Mouse (Mus musculus): ENCODE results near the gene Tmem206.

Tmem206 gene

DNA sequence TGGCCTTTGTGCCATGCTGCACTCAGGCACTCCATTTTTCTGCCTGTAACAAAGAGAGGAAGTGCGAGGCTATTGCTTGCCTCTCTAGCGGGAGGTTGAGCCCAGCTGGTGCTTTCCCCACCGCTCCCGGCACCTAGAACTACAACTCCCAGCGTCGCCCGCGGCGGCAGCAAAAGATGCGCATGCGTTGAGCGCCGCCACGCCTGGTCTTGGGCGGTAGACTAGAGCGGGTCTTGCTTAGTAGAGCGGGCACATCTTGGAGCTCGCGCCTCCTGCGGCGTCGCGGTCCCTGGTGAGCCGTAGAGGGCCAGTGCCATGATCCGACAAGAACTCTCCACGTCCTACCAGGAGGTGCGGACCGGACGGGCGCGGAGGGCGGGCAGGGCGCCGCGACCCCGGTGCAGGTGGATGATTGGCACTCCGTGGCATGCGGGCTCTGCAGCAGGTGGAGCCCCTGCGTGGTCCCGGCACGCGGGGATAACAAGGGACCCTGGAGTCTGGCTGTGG, at the start of gene Tmem206:
Gene Tmem206, plus strand, starts transcription at position 187 of the 507 bp plus-strand sequence.
- peak; percentile 90 to 91 for DNase-seq (ENCODE audit: low spot score in 2 of 2)

DNA sequence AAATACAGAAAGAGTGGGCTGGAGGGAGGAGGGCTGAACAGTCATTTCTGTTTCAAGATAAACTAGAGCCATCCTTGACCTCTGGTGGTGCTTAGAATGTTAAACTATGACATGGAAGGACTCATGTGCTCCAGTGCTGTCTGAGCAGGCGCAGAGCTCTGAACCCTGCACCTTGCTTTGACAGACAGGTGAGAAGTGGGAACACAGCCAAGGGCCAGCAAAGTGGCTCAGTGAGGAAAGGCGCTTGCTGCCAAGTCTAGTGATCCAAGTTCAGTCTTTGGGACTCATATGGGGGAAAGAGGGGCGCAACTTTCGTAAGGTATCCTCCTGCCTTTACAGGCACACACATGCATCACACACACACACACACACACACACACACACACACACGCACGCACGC, 49.5 kb upstream of the Tmem206 start:
- no peak for DNase-seq (ENCODE audit: low spot score in 2 of 2)

DNA sequence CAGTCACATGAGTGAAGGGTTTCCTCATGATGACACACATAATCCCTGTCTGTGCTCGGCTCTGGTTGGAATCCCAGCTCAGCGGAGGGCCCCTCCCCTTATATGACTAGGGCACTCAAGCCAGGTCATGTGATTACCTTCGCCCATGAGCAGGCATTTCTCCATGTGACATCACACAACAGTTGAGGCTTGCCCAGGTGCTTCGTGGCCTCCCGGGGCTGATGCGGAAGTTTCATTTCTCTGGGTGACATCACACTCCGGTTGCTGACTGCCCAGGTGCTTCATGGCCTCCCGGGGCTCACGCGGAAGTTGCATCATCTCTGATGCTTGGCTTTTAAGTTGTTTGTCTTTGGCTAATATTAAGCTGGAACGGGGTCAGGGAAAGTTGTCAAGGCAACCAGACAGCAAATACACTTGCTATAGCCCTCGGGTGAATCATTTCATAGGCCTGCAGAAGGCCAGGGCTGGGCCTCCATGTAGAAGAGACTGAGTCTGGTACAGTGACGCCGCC, 48.1 kb upstream of the Tmem206 start:
- DNase-seq (ENCODE audit: low spot score in 2 of 2) = no peak

DNA sequence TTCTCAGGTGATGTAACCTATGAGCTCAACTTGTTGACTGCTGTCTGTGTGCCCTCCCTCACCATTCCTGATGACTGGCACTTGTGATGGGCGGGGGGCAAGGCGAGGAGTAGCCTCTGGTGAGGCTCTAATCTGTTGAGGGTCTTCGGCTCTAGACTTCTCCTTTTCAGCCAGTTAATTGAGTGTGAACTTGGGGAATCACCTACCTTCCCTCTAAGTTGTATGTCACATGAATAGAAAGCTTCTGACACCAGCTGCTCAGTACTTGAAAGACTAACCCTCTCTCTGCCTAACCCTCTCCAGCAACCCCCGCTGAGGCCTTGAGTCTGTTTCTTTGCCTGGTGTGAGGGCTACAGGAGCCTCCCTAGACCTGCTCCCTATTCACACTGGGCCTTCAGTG, 47.4 kb upstream of the Tmem206 start:
- DNase-seq (ENCODE audit: low spot score in 2 of 2) = no peak

DNA sequence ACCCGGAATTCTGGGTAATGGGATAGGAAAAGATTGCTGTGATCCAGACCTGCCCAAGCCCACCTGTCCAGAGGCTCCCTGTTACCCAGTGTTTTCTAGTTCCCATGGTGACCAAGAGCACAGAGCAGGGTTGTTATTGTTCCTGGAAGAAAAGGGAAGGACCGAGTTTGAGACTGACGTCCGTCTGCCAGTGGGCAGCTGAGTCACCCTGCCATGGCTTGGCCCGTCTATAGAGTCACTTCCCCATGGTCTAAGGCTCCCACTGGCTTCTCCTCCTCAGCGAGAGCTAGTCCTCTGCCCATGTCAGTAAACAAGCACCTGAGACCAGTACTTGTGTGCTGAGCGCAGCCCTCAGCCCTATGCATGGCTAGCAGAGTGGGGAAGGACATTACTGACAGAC, 44.5 kb upstream of the Tmem206 start:
- DNase-seq (ENCODE audit: low spot score in 2 of 2) = no peak

DNA sequence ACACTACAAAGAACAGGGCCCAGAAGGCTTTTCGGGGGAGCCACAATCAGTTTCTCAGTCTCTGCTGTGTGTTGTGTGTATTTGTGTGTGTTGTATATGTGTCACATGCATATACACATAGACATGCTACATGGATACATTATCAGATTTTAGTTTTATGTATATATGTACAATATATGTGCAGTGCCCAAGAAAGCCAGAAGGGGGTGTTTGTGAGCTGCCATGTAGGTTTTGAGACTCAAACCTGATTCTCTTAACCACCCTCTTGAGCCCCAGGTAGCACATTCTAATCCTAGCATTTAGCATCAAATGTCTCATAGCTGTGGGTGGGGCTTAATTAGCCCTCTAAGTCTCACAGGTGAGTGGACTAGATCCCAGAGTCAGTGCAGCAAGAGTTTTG, 43.4 kb upstream of the Tmem206 start:
- no peak for DNase-seq (ENCODE audit: low spot score in 2 of 2)

DNA sequence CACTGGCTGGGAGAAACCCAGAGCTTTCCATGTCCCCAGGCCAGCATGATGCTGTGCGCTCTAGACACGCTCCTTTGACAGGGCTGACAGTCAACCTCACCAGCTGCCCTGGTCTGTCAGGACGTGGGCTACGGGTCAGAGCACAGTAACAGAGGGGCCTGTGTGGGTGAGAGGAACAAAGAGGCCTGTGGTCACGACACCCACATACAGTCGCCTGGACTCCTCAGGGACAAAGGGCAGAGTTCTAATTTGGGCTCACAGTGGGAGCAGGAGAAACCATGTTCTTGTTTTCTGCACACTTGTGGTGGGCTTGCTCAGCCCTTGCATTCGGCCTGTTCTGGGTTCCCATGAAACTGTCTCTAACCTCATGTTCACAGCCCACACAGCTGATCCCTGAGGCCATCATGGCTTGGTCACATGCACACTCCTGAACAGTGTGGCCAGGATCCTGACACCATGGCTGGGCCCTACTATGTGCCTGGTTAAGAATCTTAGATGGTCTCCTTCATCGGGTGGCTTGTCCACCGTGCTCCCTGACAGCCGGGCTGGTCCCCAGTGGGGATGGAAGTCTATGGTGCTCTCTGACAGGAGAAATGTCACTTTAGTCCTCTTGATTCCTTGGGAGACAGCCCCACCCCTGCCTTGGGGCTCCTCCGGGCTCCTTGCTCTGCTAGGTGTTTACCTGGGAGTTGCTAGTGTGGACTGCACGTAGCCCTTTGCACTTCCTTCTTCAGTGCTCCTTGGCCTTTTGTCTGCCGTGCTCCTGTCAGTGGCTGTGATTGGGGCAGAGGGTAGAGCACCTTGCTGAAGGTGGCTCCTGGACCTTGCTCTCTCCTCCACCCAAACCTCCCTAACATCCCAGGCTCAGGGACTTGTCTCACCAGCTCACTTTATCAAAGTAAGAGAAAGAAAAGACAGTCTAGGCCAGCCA, 42.3 kb upstream of the Tmem206 start:
- no peak for DNase-seq (ENCODE audit: low spot score in 2 of 2)

DNA sequence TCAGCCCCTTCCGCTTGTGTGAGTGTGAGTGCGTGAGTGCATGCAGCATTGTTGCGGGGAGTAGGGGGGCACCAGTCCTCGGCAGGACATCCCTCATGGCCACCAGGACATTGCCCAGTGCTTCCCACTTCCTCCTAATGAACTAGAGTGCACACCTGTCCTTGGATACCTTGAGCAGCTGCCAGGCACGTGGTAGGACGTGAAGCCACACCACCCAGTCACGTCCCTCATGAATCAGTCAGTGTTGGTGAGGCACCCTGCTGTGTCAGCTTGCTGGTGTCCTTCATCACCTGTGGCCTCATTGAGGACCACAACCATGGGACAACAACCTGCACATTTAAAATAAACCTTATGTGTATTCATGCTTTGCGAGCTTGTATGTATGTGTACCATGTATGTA, 41.2 kb upstream of the Tmem206 start:
- DNase-seq (ENCODE audit: low spot score in 2 of 2) = no peak

DNA sequence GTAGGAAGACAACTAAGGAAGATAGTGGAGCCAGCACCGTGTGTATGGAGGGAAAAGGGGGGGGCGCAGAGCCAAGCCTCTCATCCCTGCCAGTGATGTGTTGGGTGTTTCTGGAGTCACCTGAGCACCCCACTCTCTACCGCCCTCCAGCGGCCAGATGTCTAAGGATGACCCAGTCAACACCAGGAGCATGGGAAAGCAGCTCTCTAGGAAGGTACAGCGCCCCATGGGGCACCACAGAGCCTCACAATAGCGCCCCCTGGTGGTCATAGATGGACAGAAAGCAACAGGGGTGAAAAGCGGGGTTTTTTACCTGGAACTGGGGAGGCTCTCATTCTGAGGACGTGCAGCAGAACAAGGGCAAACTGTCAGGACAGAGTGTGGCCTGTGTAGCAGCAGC, 37.0 kb upstream of the Tmem206 start:
- no peak for DNase-seq (ENCODE audit: low spot score in 2 of 2)

DNA sequence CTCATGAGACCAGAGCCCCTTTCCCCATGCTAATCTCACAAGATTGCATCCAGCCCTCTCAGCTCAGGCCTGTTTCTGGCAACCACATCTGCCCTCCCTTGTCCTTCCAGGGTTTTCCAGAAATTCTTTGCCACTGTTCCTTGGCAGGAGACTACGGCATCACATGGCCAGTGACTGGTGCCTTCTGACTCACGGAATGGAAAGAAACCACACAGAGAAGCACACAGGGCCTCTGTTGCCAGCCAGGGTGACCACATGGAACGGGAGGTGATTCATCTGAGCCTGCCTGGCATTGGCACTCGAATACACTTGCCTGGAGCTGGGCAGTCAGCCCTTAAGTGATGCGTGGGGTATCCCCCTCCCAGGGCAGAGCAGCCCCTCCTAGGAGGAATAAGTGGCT, 33.4 kb upstream of the Tmem206 start:
- peak; percentile 57 to 66 for DNase-seq (ENCODE audit: low spot score in 2 of 2)

DNA sequence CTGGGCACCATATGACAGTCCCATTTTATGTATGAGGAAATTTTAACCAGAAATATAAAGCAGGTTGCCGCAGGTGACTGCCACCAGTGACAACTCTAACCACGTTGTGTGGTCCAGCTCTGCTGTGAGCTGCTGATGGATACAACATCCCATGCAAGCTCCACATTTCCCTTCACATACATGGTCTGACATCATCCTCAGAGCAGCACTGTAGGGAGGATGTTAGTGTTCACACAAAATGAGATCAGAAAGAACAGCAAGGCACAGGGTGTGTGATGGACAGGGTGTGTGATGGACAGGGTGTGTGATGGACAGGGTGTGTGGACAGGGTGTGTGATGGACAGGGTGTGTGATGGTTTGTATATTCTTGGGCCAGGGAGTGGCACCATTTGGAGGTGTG, 32.7 kb upstream of the Tmem206 start:
- no peak for DNase-seq (ENCODE audit: low spot score in 2 of 2)

DNA sequence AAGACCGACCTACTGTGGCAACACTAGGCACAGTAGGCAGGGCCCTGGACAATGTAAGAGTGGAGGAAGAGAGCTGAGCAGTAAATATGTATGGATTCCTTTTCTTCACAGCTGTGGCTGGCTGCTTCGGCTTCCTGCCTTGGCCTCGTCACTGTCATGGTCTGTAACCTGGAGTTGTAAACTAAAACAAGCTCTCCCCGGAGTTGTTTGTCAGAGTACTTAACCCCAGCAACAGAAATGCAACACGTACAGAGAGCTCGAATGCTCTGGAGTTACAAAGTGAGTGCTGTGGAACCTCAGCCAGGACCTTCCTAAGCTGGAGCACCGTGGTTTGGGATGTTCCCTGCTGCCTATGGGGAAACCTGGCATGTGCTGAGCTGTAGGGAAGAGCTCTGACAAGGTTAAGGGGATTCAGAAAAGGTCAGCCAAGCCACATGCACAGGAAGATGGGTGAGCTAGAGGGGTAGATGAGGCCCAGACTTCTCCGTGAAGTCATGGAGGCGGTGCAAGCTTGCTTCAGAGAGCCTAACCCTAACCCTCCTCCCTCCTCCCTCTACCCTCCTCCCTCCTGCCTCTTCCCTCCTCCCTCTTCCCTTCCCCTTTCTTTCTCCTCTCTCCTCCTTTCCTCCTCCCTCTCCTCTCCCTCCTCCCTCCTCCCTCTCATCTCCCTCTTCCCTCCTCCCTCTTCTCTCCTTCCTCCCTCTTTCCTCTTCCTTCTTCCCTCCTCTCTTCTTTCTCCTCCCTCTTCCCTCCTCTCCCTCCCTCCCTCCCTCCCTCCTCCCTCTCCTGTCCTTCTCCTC, 31.5 kb upstream of the Tmem206 start:
- no peak for DNase-seq (ENCODE audit: low spot score in 2 of 2)

DNA sequence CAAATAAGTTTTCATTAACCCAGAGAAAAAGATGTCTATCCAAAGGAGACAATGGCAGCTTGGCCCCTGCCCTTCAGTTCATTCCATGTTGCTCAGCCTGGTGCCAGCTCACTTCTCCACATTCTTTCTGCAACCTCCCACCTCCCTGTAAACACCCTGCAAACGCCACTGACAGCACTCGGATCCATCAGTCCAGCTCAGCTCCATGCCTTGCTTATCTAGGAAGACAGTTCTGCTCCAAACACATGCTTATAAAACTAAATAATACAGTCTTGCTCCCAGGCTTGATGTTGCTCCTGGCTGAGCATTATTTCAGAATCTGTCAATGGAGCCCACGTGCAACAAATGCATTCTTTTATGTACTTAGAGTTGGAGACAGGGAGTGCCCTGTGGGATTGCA, 29.9 kb upstream of the Tmem206 start:
- no peak for DNase-seq (ENCODE audit: low spot score in 2 of 2)

DNA sequence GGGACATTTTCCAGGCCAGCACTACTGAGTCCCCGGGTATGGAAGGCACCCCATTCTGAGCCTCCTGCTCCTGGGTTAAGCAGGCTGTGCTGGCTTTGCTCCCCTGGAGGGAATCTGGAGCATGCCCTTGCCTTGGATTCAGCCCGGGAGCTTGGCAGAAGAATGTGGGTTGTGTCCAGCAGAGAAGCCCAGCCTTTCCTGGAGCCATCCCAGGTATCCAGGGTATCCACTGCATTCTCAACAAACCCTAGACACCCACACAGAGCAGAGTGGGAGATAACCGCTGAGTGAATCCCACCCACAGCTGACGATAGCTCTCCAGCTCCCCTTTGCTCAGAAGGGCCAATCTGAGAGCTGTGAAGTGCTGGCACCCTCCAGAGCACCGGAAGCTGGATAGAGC, 29.3 kb upstream of the Tmem206 start:
- DNase-seq (ENCODE audit: low spot score in 2 of 2) = no peak

DNA sequence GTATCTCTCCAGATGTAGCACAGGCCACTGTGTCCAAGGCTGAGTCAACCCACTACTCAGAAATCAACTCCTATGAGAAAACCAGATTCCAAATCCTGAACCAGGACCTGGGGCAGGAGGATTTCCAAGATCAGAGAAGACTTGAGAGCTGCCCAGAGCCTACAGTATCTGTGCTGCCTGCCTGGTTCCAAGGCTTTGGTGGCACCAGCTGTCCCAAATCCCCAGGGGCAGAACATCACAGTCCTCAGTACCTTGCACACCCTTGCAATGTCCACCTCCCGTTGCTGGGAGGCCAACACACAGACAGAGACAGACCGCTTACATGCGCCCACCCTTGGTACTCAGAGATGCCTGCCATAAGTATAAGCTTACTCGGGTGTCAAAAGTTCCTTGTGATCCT, 27.4 kb upstream of the Tmem206 start:
- DNase-seq (ENCODE audit: low spot score in 2 of 2) = no peak

DNA sequence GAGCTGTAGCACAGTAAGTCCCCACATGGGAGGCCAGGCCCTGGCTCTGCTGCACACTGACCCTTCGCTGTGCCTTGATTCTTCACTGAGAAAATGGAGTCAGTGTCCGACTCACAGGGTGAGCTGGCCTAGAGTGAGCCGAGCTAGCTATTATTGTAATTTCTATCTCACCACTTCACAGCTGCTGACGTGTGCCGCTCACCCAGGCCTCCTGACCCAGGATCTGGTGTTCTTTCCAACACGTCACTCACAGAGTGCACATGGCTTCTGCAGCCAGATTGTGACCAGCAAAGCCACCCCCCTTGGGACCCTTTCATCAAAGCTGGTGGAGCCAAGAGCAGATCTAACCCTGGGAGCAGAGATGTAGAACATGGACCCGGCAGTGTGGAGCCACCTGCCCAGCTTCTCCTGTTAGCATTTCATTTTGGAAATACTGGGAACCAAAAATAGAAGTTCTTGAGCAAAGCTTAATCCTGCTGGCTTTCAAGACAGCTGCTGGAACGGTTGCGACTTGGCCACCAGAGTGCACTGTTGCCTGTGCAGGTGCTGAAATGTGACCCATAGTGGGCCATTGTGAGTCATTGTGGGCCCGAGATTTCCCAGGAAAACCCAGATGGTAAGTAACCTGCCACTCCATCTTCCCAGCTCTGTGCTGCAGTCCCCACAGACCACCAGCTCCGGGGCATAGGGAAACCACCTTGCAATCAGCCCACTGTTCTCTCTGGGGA, 26.3 kb upstream of the Tmem206 start:
- DNase-seq (ENCODE audit: low spot score in 2 of 2) = peak in 1 of 2 experiments; percentile 27

DNA sequence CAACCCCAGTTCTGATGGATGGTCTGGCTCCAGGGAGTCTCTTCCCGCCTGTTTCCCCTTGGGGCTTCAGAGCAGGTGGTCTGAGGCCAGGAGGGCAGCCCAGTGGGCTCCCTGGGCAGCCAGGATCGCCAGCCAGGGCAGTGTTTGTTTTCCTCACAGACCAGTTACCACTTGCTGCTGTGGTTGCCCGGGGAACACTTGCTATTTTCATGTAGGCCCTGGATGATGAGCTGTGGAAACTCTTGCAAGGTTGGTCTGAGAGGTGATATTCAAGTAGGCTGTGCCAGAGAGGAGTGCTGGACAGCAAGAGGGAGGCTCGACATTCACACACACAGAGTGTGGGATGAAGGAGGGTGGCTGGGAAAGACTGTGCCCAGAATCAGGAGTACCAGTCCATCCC, 23.8 kb upstream of the Tmem206 start:
- no peak for DNase-seq (ENCODE audit: low spot score in 2 of 2)

DNA sequence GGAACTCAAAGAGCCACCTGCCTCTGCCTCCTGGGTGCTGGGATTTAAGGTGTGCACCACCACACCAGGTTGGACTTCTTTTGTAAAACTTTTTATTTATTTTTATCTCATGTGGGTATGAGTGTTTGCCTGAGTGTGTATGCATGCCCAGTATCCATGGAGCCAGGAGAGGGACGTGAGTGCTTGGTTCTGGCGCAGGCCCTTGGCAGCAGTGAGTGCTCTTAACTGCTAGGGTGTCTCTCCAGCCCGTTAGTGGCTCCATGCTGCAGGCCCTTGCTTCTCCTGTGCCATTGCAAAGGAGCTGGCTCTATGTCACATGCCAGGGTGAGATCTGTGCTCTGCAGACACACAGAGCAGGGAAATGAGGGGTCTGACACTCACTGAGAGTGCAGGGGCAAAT, 22.0 kb upstream of the Tmem206 start:
- DNase-seq (ENCODE audit: low spot score in 2 of 2) = no peak

DNA sequence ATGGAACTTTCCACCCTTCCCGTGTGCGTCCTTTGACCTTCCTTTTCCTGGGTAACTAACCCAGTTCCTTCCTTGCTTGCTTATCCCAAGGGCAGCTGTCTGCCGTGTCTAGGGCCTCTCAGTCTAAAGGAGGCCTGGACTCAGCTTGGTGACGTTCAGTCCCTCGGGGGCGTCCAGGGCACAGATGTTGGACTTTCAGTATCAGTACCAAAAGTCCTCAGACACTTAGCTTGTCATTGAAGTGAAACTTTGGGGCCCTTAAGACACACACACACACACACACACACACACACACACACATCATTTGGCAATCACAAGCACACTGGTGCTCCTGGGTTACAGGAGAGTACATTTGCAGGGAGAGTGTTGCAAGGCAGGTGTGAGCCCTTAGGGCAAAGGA, 21.5 kb upstream of the Tmem206 start:
- DNase-seq (ENCODE audit: low spot score in 2 of 2) = no peak

DNA sequence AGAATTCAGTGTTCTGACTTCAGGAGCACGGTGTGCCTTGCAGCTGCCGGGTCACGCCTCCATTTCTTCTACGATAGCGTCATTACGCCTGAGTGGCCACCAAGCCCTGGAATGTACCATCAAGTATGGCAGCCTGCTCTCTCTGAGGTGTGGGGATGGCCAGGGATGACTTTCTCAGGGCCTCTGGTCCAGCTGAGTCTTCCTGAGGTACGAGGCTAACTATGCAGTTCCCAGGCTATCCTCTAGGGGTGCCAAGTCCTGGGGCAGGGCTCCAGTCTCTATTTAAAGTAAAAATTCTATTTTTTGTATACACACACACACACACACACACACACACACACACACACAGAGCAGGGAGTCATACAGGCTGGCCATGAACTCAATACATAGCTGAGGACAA, 20.1 kb upstream of the Tmem206 start:
- no peak for DNase-seq (ENCODE audit: low spot score in 2 of 2)

DNA sequence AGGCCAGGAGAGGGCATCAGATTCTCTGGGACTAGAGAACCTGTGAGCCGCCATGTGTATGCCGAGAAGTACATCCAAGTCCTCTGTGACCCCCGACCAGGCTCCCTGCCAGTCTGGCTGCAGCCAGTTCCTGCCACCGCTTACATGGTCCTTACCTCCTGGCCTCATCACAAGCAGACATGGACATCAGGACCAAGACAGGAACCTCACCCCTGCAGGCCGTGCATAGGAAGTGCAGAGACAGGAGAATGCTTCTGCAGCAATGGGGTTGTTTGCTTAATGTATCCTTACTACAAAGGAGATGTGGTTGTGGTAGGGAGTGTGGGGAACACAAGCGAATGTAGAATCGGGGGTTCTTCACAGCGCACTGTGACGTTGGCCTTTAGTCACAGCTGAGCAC, 19.4 kb upstream of the Tmem206 start:
- DNase-seq (ENCODE audit: low spot score in 2 of 2) = no peak
